Mouse (Mus musculus): ENCODE data around the gene Ss18l2.
A peak's percentile ranks its signal among the peaks of the same experiment; 100 is the strongest.

The Ss18l2 gene

DNA sequence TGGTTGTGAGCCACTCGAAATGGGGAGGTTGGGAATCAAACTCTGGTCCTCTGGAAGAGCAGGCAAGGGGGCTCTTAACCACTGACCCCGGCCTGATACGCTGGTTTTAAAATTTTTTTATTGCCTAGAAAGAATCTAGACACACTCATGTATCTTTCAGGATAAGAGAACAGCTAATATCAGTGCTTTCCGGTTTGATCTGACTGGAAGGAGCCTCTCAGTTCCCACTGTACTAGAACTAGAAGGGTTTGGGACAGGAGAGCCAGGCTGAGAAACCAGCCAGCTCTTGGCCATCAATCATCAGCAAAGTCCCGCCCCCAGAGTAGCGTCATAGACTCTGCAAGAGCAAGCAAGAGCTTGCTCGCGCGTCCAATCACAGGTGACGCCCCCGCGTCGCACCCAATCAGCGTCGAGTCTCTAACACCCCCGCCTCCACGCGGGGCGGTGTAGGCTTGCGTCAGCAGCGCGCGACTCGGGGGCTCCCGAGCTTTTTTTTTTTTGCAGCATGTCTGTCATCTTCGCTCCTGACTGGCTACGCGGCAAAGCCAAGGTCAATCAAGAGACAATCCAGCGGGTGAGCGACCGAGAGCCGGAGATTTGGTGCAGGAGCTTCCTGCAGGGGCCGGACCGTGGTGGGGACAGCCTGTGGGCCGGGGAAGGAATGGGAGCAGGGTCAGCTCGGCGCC, at the start of gene Ss18l2:
Ss18l2 (plus strand) TSS at position 432 of the 686 bp plus-strand sequence.
- DNase-seq, result peak; percentile 99

DNA sequence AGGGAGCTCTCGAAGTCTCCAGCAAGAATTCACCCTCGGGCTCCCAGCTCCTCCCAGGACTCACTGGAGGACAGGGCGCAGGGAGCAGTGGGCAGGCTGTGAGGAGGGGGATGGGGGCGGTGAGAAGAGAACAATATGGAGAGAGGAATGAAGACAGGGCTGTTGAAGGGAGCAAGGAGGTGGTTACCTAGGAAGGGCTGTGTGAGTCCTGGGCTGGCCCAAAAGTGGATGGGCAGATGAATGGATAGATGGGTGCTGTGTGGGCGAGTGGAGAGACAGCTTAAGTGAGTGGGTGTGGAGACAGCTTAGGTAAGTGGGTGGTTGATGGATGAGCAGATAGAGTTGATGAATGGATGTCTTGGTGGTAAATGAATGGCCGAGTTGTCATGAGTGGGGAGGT, 46.7 kb upstream of the Ss18l2 start:
- no peak for DNase-seq

DNA sequence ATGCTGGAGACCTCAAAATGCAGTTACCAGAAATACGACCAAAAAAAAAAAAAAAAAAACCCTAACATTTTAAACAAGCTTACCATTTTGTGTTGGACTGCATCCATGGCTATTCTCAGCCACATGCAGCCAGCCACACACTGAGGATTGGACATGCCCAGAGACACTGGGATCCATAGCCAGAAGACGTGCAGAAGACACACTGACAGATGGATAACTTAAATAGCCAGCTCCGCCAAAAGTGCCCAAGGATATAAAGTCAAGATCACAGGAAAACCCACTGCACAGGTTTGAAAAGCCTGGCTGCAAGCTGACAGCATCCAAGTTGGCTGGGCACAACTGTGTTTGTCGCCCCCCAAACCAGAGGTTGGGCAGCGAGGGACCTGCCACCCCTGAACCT, 46.0 kb upstream of the Ss18l2 start:
- DNase-seq, result no peak

DNA sequence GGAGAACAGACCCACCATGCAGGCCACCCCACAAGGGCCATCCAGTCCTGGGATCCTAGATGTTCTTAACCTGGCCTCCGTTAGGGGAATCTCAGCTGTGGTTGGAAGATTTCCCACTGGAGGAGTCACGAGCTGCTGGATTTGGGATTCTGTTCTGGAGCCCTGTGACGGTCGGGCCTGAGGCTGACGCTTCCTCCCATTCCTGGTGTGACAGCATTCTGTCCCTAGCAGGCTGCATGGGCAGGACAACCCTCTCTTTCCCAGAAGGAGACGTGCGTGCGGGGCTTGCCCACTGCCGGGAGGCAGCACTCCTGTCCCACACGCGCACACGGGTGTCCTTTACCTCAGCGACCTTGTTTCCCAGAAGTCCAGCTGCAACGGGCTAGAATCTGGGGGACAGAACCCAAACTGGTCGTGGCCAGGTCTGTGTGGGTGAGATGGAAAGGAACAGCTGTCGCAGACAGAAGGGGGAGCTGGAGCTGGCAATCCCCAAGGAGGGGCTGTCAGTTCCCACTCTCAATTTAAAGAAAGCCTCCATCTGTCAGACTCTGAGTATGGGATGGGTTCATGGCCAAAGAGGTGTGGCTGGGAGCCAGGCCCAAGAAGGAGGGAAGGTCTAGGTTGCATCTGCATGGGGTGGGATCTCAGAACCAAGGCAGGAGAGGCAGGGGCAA, 43.0 kb upstream of the Ss18l2 start:
- no peak for DNase-seq

DNA sequence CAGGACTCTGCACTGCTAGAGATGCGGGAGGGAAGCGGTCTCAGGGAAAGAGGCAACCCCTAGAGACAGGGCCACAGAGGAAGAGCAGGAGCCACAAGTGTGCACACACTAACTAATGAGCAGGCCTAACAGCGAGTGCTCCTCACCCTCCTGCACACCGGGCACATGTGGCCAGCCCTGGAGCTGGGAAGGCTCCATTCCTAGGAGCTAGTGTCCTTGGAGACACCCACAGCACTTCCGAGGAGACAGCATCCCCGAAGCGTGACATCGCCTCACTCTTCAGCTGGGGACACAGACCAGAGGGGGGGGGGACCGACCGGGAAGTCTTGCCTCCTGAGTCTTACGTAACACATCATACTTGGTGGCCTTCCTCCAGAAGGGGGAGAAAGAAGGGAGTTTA, 42.3 kb upstream of the Ss18l2 start:
- no peak for DNase-seq

DNA sequence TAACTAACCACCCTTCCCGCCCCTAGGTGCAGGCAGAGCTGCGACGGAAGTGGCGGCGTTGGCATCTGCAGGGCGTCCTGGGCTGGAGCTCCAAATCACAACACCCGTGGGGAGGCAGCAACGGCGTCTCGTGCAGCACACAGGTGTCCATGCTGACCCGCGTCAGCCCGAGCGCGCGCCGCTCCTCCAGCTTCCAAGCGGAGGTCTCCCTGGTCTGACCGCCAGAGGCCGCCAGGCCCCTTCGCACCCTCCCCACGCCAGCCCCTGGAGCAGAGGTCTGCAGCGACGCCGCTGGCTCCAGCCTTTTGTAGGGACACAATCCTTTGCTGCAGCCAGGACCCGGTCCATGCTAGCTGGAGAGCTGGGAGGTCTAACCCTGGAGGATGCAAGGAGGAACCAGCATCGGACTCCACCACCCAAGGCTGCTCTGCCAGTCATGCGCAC, 40.8 kb upstream of the Ss18l2 start:
- DNase-seq, result peak; percentile 85

DNA sequence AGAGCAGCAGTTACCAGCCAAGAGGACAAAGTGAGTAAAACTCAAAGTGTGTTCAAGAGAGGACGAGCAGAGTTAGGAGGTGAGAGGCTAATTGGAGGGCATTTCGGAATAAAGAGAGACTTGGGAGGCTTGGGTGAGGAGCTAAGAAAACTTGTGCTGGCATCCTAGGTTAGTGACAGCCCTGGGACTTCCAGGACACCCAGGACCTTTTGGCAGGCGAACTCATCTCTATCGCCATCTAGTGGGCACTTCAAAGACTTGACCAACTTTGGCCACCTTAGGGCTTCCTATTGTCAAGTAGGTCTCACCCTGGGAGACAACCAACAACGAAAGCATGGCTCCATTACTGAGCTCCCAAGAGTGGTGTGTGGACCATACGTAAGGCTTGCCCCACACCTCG, 38.8 kb upstream of the Ss18l2 start:
- peak; percentile 69 for DNase-seq

DNA sequence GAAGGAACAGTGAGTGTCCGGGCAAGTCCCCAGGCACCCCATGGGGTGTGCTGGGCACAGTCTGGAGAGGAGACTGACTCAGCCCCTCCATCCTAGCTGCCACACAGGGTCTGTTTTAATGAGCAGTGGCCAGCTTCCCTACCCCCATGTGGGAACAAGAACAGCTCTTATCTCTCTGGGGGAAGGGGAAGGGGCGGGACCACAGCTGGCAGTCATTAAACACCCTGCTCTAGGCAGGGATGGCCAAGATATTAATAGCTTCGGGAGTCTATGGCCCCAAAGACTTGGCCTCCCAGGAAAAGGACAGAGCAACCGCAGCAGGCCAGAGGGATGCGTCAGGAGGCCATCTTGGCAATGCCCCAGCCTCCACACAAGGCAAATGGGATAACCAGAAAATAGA, 37.8 kb upstream of the Ss18l2 start:
- DNase-seq, result peak; percentile 63

DNA sequence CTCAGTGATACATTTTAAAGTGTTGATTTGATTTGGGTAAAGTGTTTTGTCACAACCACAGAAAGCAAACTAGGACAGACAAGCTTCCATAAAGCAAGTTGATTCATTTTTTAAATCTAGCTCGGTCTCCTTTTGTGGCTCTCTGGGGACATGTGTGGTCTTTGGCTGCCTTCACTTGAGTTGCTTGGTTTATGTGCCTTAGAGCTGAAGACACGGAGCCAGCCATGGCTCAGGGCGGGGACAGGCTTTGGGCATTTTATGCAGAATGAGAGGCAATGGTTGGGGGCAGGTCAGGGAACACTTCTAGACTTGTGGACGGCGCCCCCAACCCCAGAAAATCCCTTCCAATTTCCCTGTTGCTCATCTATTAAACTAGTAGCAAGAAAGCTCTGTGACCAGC, 36.4 kb upstream of the Ss18l2 start:
- DNase-seq, result no peak

DNA sequence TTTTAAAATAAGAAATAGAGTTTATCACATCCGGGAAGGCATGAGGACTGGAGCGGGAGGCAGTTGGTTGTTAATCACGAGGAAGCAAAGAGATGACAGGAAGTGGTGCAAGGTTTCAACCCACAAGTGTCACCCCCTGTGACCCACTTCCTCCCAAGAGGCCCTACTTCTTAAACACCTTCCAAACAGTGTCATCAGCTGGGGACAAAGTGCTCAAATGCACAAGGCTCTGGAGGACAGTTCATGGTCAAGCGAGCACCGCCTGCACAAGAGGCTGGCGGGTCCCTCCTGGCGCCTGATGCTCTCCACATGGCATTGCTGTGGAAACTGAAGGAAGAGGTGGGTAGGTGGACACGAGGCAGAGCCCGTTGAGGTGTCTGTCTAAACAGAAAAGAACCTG, 35.1 kb upstream of the Ss18l2 start:
- DNase-seq, result no peak

DNA sequence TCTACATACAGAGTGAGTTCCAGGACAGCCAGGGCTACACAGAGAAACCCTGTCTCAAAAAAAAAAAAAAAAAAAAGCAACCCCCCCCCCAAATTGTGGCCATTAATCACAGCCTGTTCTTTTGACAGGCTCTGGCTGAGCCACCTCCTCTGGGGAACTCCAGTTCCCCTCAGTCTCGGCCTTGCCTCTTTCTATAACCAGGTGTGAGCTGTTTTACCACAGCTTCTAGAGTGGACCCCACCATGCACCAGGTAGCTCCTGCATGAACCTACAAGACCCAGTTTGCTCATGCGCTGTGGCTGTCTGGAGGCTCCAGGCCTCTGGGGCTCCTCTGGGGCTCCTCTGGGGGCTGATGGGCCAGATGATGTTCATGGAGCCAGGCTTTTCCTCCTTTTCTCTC, 34.6 kb upstream of the Ss18l2 start:
- DNase-seq, result no peak

DNA sequence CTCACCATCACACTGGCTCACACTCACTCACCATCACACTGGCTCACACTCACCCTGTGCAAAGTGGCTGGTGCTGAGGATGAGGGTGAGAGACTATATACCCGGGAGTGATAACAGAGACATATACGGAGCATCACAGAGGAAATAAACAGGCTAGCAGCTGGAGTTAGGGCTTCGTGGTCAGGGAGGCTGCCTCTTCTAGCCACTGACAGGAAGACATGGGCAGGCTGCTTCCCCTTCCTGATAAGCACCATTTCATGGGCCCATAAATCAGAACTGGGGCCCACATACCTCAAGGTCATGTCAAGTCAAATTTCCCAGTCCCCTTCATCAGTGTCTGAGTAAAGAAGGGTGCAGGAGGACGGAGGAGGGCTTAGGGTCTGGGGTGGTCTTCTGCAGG, 33.1 kb upstream of the Ss18l2 start:
- no peak for DNase-seq

DNA sequence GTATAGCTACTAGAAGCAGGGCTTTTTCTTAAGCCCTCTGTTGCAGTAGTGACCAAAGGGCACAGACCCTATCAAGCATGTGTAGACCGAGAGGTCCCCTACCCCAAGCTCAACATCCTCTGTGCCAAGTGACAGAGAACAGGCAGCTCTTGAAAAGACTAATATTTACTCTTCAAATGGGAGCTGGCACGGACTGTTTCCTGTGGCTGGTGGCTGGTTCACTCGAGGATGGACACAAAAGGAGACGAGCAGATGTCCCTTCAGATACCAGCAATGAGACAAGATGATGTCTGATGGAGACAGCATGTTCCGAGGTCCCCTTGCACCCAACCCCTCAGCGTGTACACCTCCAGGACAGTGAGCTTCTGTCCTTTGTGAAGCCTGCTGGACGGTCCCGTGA, 32.7 kb upstream of the Ss18l2 start:
- peak; percentile 71 for DNase-seq

DNA sequence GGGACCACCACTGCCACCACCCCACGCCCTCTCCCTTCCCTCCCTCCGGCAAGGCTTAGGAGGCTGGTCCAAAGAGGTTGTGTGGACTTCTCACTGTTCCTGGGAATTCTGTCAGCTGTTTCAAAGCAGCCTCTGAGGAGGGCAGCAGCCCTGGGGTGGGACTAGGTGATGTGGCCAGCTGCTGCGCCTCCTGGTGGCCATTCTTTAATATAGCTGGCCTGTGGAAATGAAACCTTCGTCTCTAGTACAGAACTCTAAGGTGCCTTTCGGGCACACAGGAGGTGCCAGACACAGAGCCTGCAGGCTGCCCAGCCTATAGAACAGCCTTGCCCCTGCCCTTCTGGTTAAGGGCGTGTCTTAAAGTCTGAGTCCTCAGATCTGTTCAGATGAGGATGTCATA, 30.6 kb upstream of the Ss18l2 start:
- DNase-seq, result peak; percentile 76

DNA sequence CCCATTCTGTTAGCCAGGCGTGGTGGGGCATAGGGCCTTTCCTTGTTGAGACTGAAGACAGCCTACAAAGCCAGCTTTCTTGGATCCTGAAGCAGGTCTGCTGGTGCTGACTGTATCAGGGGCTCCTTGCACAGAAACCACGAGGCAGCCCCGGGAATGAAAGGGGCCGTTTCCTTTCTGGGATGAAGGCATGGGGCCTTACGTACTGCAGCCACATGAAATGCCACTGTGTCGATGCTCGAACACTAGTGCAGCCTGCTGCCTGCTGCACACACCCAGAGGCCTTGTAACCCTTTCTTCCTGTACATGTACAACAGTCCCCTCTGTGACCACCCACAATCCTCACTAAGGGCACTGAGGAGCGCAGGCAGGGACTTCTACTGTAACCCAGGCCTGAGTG, 28.9 kb upstream of the Ss18l2 start:
- DNase-seq, result no peak

DNA sequence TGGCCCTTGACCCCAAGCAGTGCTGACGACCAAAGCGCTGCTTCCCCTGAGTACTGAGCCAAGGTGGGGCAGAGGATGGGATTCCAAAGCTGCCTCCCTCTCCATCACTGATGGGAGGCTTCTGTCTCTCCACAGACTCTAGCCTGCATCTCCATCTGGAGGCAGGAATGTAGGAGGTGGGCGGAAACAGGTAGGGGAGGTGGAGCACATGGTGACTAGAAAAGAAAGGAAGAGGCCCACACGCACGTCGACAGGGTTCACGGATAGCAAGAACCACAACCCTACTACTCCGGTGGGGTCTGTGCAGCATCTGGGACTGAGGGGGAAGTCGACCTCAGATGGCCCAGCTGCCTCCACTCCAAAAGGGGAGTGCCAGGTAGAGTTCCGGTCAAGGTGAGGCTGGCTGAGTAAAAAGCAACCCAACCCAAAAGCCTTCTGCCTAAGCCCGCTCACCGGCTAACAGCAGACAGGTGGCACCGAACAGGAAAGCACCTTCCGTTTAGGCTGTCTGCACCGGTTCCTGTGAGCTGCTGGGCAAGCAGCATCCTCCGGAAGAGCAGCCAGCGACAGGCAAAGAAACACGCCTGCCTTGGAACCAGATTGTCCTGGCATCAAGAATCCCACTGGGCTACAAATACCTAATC, 28.0 kb upstream of the Ss18l2 start:
- no peak for DNase-seq

DNA sequence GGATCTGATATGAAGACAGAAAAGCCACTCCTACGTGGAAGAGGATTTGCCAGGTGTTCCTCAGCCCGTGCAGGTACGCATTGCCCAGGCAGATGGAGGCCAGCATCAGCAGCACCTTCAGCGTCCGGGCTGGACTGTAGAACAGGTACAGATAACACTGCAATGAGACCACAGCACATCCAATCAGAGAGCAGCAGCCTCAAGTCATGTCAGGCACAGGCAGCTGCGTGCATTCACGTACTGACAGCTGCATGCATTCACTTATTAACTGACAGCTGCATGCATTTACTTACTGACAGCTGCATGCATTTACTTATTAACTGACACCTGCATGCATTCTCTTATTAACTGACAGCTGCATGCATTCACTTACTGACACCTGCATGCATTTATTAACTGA, 25.4 kb upstream of the Ss18l2 start:
- no peak for DNase-seq

DNA sequence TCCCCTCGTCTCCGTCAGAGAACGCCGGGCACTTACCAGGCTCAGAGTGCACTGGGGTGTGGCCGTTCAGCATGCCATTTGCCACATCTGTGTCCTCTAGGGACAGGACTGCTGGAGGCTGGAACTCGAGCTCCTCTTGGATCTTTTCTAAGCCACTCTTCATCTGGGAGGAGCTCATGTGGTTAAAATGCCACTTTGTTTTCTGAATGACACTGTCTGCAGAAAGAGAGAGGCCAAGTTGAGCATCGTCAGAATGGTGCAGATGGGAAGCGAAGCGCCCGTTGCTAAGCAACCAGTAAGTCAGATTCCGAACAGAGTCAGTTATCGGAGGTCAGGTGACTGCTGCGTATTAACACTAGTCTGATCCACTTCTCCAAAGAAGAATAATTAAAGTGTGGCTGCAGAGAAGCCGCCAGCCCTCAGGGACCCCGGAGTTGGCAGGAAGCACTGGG, 19.9 kb upstream of the Ss18l2 start:
- no peak for DNase-seq

DNA sequence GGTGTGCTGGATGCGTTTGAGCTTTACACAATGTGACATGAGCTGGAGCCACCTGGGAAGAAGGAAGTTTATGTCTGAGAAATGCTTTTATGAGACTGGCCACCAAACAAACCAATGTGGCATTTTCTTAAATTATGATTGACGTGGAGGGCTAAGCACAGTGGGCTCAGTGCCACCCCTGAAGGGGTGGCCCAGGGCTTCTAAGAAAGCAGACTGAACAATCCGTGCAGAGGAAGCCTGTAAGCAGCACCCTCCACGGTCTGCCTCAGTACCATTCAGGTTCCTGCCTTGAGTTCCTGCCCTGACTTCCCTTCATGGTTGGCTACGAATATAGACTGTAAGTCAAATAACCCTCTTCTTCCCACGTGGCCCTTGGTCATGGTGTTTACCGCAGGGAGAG, 19.4 kb upstream of the Ss18l2 start:
- no peak for DNase-seq

DNA sequence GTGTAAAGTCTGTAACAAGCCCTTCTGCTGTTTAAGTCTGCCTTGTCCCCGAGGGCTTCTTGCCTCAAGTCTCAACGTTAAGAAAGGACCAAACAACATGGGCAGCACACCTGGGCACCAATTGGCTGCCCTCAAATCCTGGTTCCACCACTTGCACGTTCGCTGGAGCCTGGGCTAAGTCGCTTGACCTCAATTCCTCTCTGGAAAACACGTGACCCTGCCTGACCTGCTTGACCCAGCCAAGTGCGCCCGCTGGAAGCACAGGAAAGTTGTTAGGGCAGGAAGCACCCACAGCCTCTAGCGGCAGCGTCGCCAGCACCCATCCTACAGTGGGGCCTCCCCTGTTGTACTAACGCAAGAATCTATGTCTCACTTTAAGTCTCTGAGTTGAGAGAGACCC, 15.4 kb upstream of the Ss18l2 start:
- DNase-seq, result no peak

DNA sequence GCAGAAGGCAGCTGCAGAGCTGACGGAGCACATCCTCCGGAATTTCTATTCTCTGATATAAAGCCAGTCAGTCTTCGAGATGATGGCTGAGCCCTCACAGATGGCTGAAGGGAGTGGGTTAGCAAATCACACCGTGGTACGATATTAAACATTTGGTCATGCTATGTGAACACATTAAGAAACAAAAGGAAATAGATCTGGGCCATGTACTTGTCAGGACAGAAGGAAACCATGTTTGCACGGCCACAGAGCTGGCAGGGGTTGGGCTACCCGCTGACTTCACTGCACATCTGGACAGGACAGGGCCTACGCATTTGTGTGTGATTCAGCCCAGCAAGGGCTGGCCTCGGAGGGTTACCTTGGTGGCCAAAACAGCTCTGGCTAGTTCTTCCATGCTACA, 13.5 kb upstream of the Ss18l2 start:
- DNase-seq, result no peak

DNA sequence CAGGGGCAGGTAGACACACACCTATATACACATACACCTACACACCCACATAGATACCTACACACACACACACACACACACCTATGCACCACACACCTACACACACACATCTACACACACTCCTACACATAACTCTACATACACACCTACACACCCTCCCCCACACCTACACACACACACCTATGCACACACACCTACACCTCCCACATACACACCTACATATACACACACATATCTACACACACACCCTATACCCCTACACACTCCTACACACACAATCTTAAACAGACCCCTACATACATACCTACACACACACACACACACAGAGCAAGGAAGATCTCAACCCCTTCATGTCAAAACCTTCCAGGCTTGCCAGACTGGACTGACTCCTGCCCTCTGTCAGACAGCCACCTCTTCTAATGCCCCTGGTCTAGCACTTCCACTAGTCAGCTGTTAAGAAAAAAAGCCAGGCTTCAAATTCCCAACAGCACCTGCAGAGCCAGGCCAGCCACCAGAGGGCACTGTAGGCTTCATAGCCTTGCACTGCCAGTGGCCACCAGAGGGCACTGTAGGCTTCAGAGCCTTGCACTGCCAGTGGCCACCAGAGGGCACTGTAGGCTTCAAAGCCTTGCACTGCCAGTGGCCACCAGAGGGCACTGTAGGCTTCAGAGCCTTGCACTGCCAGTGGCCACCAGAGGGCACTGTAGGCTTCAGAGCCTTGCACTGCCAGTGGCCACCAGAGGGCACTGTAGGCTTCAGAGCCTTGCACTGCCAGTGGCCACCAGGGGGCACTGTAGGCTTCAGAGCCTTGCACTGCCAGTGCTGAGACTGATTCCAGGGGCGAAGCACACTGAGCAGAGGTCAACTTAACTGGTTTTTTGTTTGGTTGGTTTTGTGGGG, 12.7 kb upstream of the Ss18l2 start:
- peak; percentile 81 for DNase-seq

DNA sequence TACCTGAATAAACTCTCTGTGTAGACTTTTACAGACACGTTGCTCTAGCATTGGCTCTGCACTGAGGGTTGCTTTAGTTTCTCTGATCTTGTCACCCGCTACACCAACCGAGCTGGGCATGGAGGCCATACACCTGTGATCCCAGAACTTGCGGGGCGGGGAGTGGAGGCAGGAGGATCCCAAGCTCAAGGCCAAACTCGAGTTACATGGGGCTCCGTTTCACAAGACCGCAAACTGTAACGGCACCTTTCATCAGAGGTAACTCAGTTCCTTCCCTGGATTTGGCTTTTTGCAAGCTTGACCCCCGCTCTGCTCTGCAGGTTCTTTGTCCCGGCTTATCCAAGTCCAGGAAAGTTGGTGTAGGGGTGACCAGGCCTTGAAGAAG, 5.9 kb upstream of the Ss18l2 start:
- no peak for DNase-seq

Data from lung, postnatal 14 days (tissue).